Mouse (Mus musculus): ENCODE measurements around the gene Zdhhc6.

Zdhhc6 gene

GRCm38 (mm10) chr19:55315452-55316108 is at the start of gene Zdhhc6:
TSS of gene Zdhhc6 (minus strand) at chr19:55316032.
- DNase-seq (ENCODE audit: low read depth, low spot score), result peak; percentile 94

- DNase-seq (ENCODE audit: low read depth, low spot score), result no peak
Measured at GRCm38 (mm10) chr19:55362606-55363005, 46.8 kb upstream of the Zdhhc6 start.

GRCm38 (mm10) chr19:55350673-55351378 is 35.0 kb upstream of the Zdhhc6 start:
- no peak for DNase-seq (ENCODE audit: low read depth, low spot score)

- no peak for DNase-seq (ENCODE audit: low read depth, low spot score)
Measured at GRCm38 (mm10) chr19:55348187-55348586, 32.4 kb upstream of the Zdhhc6 start.

GRCm38 (mm10) chr19:55343274-55343673 is 27.4 kb upstream of the Zdhhc6 start:
- DNase-seq (ENCODE audit: low read depth, low spot score), result no peak

- no peak for DNase-seq (ENCODE audit: low read depth, low spot score)
Measured at GRCm38 (mm10) chr19:55342423-55342822, 26.6 kb upstream of the Zdhhc6 start.

- no peak for DNase-seq (ENCODE audit: low read depth, low spot score)
Measured at GRCm38 (mm10) chr19:55341377-55341776, 25.5 kb upstream of the Zdhhc6 start.

GRCm38 (mm10) chr19:55340521-55340920 is 24.7 kb upstream of the Zdhhc6 start:
- no peak for DNase-seq (ENCODE audit: low read depth, low spot score)

- no peak for DNase-seq (ENCODE audit: low read depth, low spot score)
Measured at GRCm38 (mm10) chr19:55337664-55338063, 21.8 kb upstream of the Zdhhc6 start.

- DNase-seq (ENCODE audit: low read depth, low spot score), result no peak
Measured at GRCm38 (mm10) chr19:55337066-55337465, 21.2 kb upstream of the Zdhhc6 start.

- DNase-seq (ENCODE audit: low read depth, low spot score), result no peak
Measured at GRCm38 (mm10) chr19:55336441-55336840, 20.6 kb upstream of the Zdhhc6 start.

- peak; percentile 28 for DNase-seq (ENCODE audit: low read depth, low spot score)
Measured at GRCm38 (mm10) chr19:55335881-55336280, 20.0 kb upstream of the Zdhhc6 start.

- DNase-seq (ENCODE audit: low read depth, low spot score), result peak; percentile 76
Measured at GRCm38 (mm10) chr19:55332641-55333268, 16.9 kb upstream of the Zdhhc6 start.

- DNase-seq (ENCODE audit: low read depth, low spot score), result no peak
Measured at GRCm38 (mm10) chr19:55331776-55332175, 15.9 kb upstream of the Zdhhc6 start.

- DNase-seq (ENCODE audit: low read depth, low spot score), result no peak
Measured at GRCm38 (mm10) chr19:55327510-55327909, 11.7 kb upstream of the Zdhhc6 start.

- no peak for DNase-seq (ENCODE audit: low read depth, low spot score)
Measured at GRCm38 (mm10) chr19:55322604-55323003, 6.8 kb upstream of the Zdhhc6 start.

- no peak for DNase-seq (ENCODE audit: low read depth, low spot score)
Measured at GRCm38 (mm10) chr19:55319521-55319920, 3.7 kb upstream of the Zdhhc6 start.

GRCm38 (mm10) chr19:55319036-55319435 is 3.2 kb upstream of the Zdhhc6 start:
- DNase-seq (ENCODE audit: low read depth, low spot score), result no peak

- no peak for DNase-seq (ENCODE audit: low read depth, low spot score)
Measured at GRCm38 (mm10) chr19:55316901-55317300, 1.1 kb upstream of the Zdhhc6 start.

- peak; percentile 96 for DNase-seq (ENCODE audit: low read depth, low spot score)
Measured at GRCm38 (mm10) chr19:55316109-55316714, 380 bp upstream of the Zdhhc6 start, which contains the start of gene Vti1a. TSS of gene Vti1a (plus strand) at chr19:55316295.

- no peak for DNase-seq (ENCODE audit: low read depth, low spot score)
Measured at GRCm38 (mm10) chr19:55313649-55314048, 2.2 kb downstream of the Zdhhc6 start.

GRCm38 (mm10) chr19:55311874-55312273 is 4.0 kb downstream of the Zdhhc6 start:
- DNase-seq (ENCODE audit: low read depth, low spot score), result peak; percentile 75
